9 mouse cellular contexts compared by ENCODE assay signal in genomic region chr15:6702164-6702563, GRCm38 (mm10). TPM values are rescaled to one million over a fixed set of nuclear protein-coding genes. Genes with fewer than 3 reads are reported as not detected.
DNase-seq lines count a peak whose midpoint lies in the region; ATAC-seq and TF ChIP-seq lines count a peak whose summit lies in the region.
"Had no signal": no experiment of that assay in that cellular context is flagged by ENCODE, and none has a peak within 500 bp of the region (broad histone marks: within the 10 kb centered on the region; RNA-seq: fewer than 3 reads in every experiment).

No protein-coding gene starts in this region.

- no peaks in the 10 kb centered on the region for H3K9me3 ChIP-seq in kidney, embryonic 15.5 days (replicated peaks)
- no peaks in the 10 kb centered on the region for H3K9me3 ChIP-seq in CH12.LX (replicated peaks; ENCODE audit: low read length)
- H3K9me3 ChIP-seq: embryonic facial prominence, embryonic 12.5 days; lung, embryonic 15.5 days had no signal

- peak; percentile 49 for TF ChIP-seq RAD21 in CH12.LX (IDR thresholded peaks at IDR 0.05; ENCODE audit: low read depth, low read length)

- H3K27ac ChIP-seq in kidney, adult 2 months (ENCODE audit: insufficient read depth, low read depth, low read length) = no peak overlapping the region
- no peak overlapping the region for H3K27ac ChIP-seq in kidney, embryonic 15.5 days
- no peak overlapping the region for H3K27ac ChIP-seq in CH12.LX (ENCODE audit: insufficient read depth, low read depth)
- H3K27ac ChIP-seq: embryonic facial prominence, embryonic 12.5 days; lung, embryonic 15.5 days had no signal

- WGBS in kidney, adult 2 months = 58% methylated on average over 2 of the region's 2 CpGs
- 70% methylated on average over 2 of the region's 2 CpGs for WGBS in kidney, embryonic 15.5 days

- DNase-seq in kidney, adult 2 months = peak; percentile 36
- peak; percentile 26 for DNase-seq in A20 (ENCODE audit: low read depth, low spot score)
- DNase-seq in CH12.LX (ENCODE audit: extremely low read depth) = no peak
- no peak for DNase-seq in gastrocnemius, adult 8-10 months (ENCODE audit: low spot score in 2 of 2)

- no peak for TF ChIP-seq EP300 in CH12.LX (IDR thresholded peaks at IDR 0.05; ENCODE audit: low read length)

- ATAC-seq in kidney, embryonic 15.5 days (replicated peaks; ENCODE audit: low FRiP score) = no peak
- ATAC-seq in granulocyte monocyte progenitor cell, adult 5-6 weeks (replicated peaks; ENCODE audit: poor library complexity, severe bottlenecking) = 0 out of 2 replicates have a peak, but pooled peaks have one; percentile 33
- ATAC-seq in frontal cortex, adult (ENCODE audit: low TSS enrichment) = no peak

- no peak overlapping the region for H3K4me2 ChIP-seq in kidney, embryonic 15.5 days
- H3K4me2 ChIP-seq in CH12.LX (ENCODE audit: insufficient read depth, low read depth, poor library complexity, severe bottlenecking) = no peak overlapping the region
- H3K4me2 ChIP-seq: embryonic facial prominence, embryonic 12.5 days; lung, embryonic 15.5 days had no signal

- in situ Hi-C loops in CH12.LX (cut with MboI; ENCODE audit: low pct_ligation_motif_present, low pct_unique_long_range_greater_than_20kb, low sequenced_read_pairs) = no loop called here

- H3K27me3 ChIP-seq in kidney, adult 2 months (replicated peaks; ENCODE audit: control insufficient read depth, insufficient read depth, low read length) = peaks cover 3% of the 10 kb centered on the region; the same call in 1 of the 2 replicates
- H3K27me3 ChIP-seq in kidney, embryonic 15.5 days = peaks cover 13% of the 10 kb centered on the region; the same call in 1 of the 2 replicates
- peaks cover 13% of the 10 kb centered on the region for H3K27me3 ChIP-seq in CH12.LX (replicated peaks)
- H3K27me3 ChIP-seq: embryonic facial prominence, embryonic 12.5 days had no signal

- dilution Hi-C loops in CH12.LX (cut with MboI; ENCODE audit: extremely low pct_ligation_motif_present, extremely low pct_unique_long_range_greater_than_20kb, low sequenced_read_pairs) = no loop called here

- no peak overlapping the region for H3K4me3 ChIP-seq in kidney, adult 2 months (ENCODE audit: insufficient read depth, low read depth, low read length)
- no peak overlapping the region for H3K4me3 ChIP-seq in kidney, embryonic 15.5 days (replicated peaks)
- no peak overlapping the region for H3K4me3 ChIP-seq in CH12.LX (replicated peaks in 1 of 3; ENCODE audit: low read depth in 2 of 3, low read length in 2 of 3, poor library complexity in 1 of 3)
- H3K4me3 ChIP-seq: embryonic facial prominence, embryonic 12.5 days; lung, embryonic 15.5 days had no signal

- no peaks in the 10 kb centered on the region for H3K4me1 ChIP-seq in kidney, adult 2 months (ENCODE audit: control insufficient read depth, insufficient read depth, low read length)
- no peaks in the 10 kb centered on the region for H3K4me1 ChIP-seq in kidney, embryonic 15.5 days
- peaks cover 0 to 17% of the 10 kb centered on the region in 2 experiments; a peak in 2 of 4 replicates for H3K4me1 ChIP-seq in CH12.LX (ENCODE audit: control insufficient read depth in 1 of 2, insufficient read depth in 2 of 2)
- H3K4me1 ChIP-seq: embryonic facial prominence, embryonic 12.5 days; lung, embryonic 15.5 days had no signal

- TF ChIP-seq POLR2A in kidney, adult 2 months (IDR thresholded peaks at IDR 0.05; ENCODE audit: low read depth, low read length) = no peak
- no peak for TF ChIP-seq POLR2A in CH12.LX (IDR thresholded peaks at IDR 0.05; ENCODE audit: low read depth, low read length)

- no peak overlapping the region for H3K9ac ChIP-seq in kidney, embryonic 15.5 days
- H3K9ac ChIP-seq in CH12.LX (ENCODE audit: insufficient read depth, low read depth) = no peak overlapping the region
- H3K9ac ChIP-seq: embryonic facial prominence, embryonic 12.5 days; lung, embryonic 15.5 days had no signal

- H3K36me3 ChIP-seq in kidney, adult 2 months (ENCODE audit: control insufficient read depth, insufficient read depth, low read length) = no peaks in the 10 kb centered on the region
- no peaks in the 10 kb centered on the region for H3K36me3 ChIP-seq in kidney, embryonic 15.5 days
- no peaks in the 10 kb centered on the region for H3K36me3 ChIP-seq in CH12.LX (replicated peaks in 1 of 2; ENCODE audit: control insufficient read depth in 1 of 2, insufficient read depth in 1 of 2, low read length in 1 of 2)
- H3K36me3 ChIP-seq: embryonic facial prominence, embryonic 12.5 days; lung, embryonic 15.5 days had no signal

- no peaks in the 10 kb centered on the region for H3K79me2 ChIP-seq in CH12.LX (replicated peaks; ENCODE audit: control insufficient read depth, extremely low read depth, insufficient read depth, poor library complexity, severe bottlenecking)

- TF ChIP-seq CTCF in kidney, adult 2 months (conservative IDR thresholded peaks at IDR 0.05; ENCODE audit: insufficient read depth, insufficient read length, low read depth, low read length) = peak; percentile 64
- TF ChIP-seq CTCF in CH12.LX (conservative IDR thresholded peaks at IDR 0.05 in 1 of 2, IDR thresholded peaks at IDR 0.05 in 1 of 2; ENCODE audit: low read depth in 2 of 2, low read length in 2 of 2) = peak; percentile 41 to 63

TF ChIP-seq in CH12.LX, 34 proteins besides CTCF, POLR2A, EP300 and RAD21:
- TF ChIP-seq SMC3 (IDR thresholded peaks at IDR 0.05; ENCODE audit: low read depth, low read length) (peak; percentile 55), MXI1 (IDR thresholded peaks at IDR 0.05; ENCODE audit: low read depth, low read length) (no peak)
TF ChIP-seq in CH12.LX: peak in this region for 1.

RNA-seq across cellular contexts. Expression of gene Rictor, which starts 6.0 kb away (rescaled TPM):
- polyA plus RNA-seq in kidney, adult 2 months (2012; rRNA removed) = 4.8 and 5.2 TPM in 2 replicates
- polyA plus RNA-seq in kidney, embryonic 15.5 days (2015; fragmentation: Nextera tagmentation; extraction: Ambion mirVana) = 39.8 and 41.9 TPM in 2 replicates
- 7.4 and 7.6 TPM in 2 replicates for total RNA-seq in CH12.LX (2012; rRNA removed)
- total RNA-seq in CH12.LX (2014; rRNA removed) = 7.1 and 8.0 TPM in 2 replicates
- polyA plus RNA-seq in CH12.LX (2012; ENCODE audit: insufficient read length, low read depth) = 6.6 and 8.0 TPM in 2 replicates
- 19.4 and 25.6 TPM in 2 replicates for total RNA-seq in granulocyte monocyte progenitor cell, adult 5-6 weeks (2014; fragmentation: Nextera tagmentation)
- total RNA-seq in granulocyte monocyte progenitor cell, adult 5-6 weeks (2017) = 25.7 and 30.9 TPM in 2 replicates
- 10 to 100 TPM in 2 of 4 experiments, 1 to 10 TPM in 2; 9.1 to 13.3 (median 10.1) TPM for total RNA-seq in gastrocnemius, adult 8-10 months (2022)

Comparison
In these comparisons a context has a peak if more than half of its experiments do, and no peak if none do; other contexts are left out.
1. DNase-seq: peak in kidney, adult 2 months (single experiment) and A20 (single experiment); none in CH12.LX (single experiment) and gastrocnemius, adult 8-10 months (0 of 2).